Mouse (Mus musculus): Measurements from ENCODE around the gene Eif4h.

- TF ChIP-seq CTCF (IDR thresholded peaks at IDR 0.05; ENCODE audit: low read depth, low read length) (no peak), POLR2A (IDR thresholded peaks at IDR 0.05; ENCODE audit: insufficient read depth, low read length) (no peak), EP300 (IDR thresholded peaks at IDR 0.05; ENCODE audit: insufficient read depth, low read depth, low read length) (no peak)
These were observed 55.4 kb downstream of the Eif4h start for GRCm38 (mm10) chr5:134583884-134584213.
